Mouse (Mus musculus) retina, postnatal 1 day (tissue): ENCODE measurements around the gene Gm20854.
"Not testable (repeated sequence)": the region's sequence is repeated elsewhere in the genome, so short reads cannot be mapped to it uniquely, and the experiment has no call there.

Experiments used
- DNase-seq: peaks from one replicate; pipeline ENCODE4 v3.0.0-alpha.2; 2012

The Gm20854 gene

DNA sequence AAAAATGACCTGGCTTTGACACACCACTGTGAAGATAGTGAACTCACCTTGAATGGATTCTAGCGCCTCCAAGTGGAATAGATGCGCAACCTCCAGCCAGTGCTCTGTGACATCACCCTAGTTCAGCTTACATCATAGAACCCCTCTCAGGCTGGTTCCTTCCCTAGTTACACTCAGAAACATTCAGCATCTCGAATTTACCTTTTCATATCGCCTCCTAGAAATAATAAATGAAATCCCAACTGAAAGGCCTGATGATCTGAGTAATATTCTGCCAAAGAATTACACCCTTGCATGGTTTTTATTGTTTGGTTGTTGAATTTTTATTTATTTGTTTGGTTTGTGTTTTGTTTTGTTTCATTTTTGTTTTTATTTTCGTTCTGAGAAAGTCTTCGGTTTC is at the start of gene Gm20854:
Gm20854 (minus strand) TSS at position 101 of the 400 bp plus-strand sequence.
- DNase-seq: not testable (repeated sequence)
